Mouse (Mus musculus) mouse embryonic stem cell (cell line): ENCODE measurements around the gene Magi3.

Experiments
- in situ Hi-C, 2 experiments: fragments of 300-500 bp; cut with MboI; formaldehyde crosslinking; loops; 1 replicate in 1 of 2; 3 replicates in 1 of 2; pipeline ENCODE4 v1.14.3; 2019 to 2020; ENCODE audit warnings: low sequenced_read_pairs in 2 of 2, low pct_unique_long_range_greater_than_20kb in 1 of 2, mixed read lengths in 1 of 2; ENCODE audit not compliant: unreplicated experiment in 1 of 2

Magi3 gene

DNA sequence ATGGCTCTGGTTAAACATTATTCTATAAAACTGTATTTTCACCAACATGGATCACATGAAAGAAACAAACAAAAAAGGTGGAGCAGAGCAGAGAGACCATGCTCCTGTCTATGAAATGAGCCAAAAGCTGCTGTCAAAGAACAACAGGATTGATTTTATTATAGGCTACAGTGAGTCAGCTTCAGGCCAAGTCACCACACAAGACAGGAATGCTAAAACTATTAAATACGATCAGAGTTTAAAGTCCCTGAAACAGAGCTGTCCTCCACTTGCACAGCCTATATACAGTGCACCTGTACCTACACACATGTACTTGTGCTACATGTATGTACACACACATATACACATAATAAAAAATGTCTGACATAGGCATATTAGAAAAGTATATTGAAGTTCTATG lies 138.1 kb downstream of the Magi3 start:
- in situ Hi-C loops, result no loop called here

DNA sequence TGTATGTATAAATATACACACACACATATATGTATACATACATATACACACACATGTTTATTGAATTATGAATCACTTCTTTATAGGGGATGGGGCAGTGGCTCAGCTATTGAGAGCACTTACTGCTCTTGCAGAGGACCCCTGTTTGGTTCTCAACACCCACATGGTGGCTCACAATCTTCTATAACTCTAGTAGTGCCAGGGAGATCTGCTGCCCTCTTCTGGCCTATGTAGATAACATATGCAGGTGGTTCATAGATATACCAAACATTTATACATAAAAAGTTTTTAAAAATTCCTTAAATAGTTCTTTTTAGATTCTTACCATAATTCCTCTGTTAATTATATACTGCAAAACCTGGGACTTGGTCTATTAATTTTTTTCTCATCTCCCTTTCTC lies 141.4 kb downstream of the Magi3 start:
- in situ Hi-C loops, result no loop called here

DNA sequence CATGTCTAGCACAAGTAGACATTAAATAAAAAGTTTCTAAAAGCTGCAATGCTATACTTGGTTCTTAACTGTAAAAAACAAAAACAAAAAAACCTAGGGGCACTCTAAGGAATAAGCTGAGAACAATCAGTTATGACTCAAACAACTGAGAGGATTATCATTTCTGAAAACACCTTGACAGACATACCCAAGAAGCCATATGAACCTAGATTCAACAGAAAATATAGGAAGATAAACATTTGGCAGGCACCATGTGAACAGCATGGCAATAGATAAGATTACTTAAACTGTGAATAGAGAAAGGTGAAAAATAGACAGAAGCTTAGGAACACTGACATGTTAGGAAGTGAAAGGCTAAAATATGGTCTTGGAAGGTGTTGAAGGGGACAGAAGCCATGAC lies 150.8 kb downstream of the Magi3 start:
- in situ Hi-C loops, result no loop called here

DNA sequence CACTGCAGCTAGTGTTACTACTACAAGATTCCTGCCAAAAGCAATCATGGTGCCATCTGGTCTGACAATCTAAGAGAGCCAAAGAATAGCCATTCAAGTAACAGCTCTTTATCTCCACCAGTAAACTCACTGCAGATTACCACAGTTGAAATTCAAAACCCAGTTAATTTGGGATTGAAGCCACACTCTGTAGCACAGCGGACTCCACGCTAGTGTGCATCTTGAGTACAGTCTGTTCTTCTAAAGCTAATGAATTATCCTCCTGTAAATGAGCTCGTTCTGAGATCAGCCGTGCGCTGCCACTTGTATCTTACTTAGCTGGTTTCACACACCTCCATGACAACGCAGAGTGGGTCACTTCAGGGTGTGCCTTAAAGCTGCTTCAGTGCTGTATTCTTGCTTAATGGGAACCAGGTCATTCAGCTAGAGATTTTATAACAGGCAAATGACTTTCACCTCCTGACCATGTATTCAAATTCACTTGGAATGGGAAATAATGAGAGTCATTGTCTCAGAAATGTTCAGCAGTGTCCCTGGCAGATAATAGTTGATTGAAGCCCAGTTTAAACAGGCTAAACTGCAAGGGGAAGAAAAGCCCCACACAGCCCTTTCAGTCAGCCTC lies 161.1 kb downstream of the Magi3 start:
- in situ Hi-C loops, result no loop called here

DNA sequence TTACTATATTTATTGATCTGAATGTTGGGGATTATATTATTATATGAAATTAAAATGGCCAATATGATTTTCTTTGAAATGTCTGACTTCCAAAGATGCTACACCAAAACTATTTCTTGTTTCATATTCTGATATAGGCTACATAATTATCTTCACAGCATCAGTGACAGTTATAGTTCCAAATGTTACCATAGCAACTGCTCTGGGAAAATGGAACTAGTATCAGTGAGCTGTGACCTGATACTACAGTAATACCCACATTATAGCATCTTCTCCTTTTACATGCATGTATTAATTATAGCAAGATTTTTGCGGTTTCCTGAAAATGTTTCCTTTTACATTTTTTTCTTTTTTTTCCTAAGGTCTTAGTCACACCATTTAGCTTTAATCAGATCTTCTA lies 187.4 kb downstream of the Magi3 start:
- in situ Hi-C loops, result no loop called here

DNA sequence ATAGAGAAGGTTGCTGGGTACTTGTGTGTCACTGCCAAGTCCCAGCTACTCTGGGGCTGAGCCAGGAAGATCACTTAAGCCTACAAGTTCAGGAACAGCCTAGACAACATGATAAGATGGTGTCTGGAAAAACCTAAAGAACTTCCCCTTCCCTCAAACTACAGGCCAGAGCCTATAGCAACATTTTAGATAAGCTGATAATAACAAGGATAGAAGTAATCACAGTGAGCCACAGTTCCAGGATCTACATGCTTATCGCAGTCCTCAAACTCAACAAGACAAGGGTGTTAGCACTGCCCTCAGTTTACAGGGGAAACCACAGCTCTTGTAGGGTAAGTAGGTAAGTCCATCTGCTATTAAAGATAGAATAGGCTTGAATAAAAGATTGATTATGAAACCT lies 188.1 kb downstream of the Magi3 start:
- in situ Hi-C loops, result no loop called here

DNA sequence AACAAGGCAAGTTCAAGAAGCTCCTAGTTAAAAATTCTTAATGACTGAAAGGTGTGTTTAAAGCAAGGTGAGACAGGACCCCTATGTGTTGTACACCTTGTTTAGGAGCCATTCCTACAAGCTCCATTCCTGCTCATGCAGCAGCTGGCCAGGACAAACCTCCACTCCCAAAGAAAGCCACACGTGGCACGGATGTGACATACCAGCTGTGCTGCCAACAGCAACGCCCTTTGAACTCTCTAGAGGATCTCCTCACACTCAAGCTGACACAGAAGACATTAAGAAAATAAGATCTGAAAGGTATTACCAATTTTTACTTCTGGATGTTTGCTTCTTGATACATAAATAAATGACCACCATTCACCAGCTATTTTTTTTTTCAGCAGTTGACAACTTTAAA lies 193.2 kb downstream of the Magi3 start:
- in situ Hi-C loops, result no loop called here

DNA sequence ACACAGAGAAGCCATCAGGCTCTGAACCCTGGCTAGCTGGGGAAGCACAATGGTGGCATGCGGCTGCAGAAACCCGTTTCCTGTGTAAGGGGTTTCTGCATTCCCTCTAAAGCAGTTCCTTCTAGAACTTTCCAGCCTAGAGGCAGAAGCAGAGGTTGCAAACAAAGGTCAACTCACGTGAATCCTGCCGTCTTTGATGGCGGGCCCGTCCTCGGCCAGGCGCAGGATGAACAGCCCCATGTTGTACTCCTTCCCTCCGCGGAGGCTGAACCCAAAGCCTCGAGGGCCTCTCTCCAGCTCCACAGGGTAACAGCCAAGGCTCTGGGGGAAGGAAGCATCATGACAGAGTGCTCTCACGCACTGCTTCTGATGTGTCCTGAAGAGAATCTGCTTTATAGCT lies 200.1 kb downstream of the Magi3 start:
- in situ Hi-C loops, result no loop called here

DNA sequence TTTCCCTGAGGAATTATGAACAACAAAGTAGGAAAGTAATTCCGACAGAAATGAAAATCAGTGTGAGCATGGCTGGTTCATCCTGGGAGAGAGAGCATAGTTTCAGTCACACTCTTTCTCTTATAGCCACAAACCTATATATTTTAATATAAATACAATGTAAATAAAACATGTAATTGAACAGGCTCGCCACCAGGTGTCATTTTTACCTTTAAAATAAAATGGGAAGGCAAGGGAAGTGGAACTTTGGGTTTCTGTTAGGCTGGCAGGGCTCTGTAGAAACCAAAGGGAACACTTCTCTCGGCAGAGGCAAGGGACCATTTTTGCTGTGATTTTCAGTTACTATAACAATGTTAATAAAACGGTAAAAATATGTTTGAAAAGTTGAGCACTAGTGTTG lies 200.7 kb downstream of the Magi3 start:
- in situ Hi-C loops, result loop anchor here in 1 of 2 experiments (10.0 kb wide), 1 partner anchor 425 kb away; no protein-coding TSS in a partner anchor

DNA sequence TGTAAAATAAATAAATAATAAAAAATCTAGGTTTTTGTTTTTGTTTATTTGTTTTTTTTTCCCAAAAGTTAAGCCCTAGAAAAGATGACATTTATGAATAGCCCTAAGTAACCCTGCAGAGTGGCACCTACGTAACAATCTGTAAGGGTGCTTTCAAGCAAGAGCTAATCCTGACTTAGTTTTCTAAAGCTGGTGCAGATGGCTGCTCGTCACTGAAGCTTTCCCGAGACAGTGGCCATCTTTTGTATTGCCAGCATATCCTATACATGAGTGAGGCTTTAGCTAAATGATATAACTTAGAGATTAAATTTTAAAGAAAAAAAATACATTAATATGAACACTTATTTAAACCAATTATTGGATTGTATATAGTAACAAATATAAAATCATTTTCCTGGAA lies 202.2 kb downstream of the Magi3 start:
- in situ Hi-C loops, result loop anchor here in 1 of 2 experiments (10.0 kb wide), 1 partner anchor 427 kb away; no protein-coding TSS in a partner anchor

DNA sequence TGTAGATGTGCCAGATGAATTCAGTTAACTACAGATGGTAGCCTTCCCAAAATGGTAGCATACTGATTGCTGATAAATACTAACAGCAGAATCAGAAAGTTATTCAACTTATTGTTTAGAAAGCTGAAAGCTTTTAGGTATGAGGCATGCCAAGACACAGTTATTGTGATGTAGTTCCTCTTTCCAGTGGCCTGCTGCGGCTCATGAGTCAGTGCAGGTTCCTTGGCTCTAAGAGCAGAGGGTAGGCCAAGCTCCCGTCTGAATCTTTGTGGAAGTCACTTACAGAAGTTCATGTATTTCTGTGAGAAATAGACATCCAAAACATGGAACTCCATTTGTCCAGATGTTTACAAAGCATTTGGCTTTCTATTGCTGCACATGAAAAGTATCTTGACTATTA lies 208.2 kb downstream of the Magi3 start:
- in situ Hi-C loops, result loop anchor here in 1 of 2 experiments (10.0 kb wide), 1 partner anchor 433 kb away; no protein-coding TSS in a partner anchor

DNA sequence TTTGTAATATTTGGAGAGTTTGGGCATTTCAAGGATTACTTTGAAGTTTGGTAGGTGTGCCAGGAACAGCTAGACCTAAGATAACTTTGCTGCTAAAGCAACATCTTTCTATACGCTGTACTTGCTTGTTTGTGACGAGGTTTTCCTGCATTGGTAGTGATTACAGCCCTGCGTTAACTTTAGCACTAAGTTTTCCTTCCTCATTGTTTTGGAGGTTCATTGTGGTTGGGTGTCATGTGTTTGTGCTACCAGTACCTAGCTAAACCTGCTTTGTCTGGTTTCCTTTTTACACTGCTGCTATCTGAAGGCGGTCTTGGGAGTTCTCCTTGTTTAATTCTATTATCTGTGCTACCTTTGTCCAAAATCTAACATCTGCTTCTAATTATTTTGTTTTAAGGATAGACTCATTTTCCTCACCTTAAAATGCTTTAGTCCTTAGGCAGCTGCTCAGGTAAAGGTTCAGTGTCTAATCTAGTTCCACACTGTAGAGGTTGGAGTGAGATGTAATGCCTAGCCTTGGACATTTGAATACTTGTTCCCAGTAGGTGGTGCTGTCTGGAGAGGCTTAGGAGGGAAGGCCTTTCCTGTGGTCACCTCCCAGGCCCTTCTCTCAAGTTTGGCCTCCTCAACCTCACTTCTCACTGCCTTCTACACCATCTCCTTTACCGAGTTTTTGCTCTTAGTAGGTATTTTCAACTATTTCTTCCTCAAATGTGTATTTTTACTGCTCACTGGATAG lies 210.1 kb downstream of the Magi3 start:
- in situ Hi-C loops, result loop anchor here in 1 of 2 experiments (10.0 kb wide), 1 partner anchor 435 kb away; no protein-coding TSS in a partner anchor

DNA sequence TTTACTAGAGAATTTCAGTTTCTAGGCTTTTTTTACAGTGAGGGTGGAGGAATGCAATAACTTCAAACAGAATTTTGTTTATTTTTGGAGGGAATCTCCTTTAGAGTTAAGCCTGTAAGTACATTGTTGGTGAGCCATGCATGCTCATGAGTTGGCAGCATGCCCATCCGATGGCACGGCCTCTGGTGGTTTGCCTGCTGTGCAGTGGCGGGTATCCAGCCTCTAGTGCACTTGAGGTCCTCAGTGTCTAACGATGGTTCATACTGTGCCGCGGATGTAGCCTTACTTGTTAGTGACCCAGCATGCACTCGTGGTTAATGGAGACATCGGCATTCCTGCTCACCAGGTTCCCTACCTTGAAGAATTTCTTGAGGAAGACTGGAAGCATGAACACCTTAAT lies 212.7 kb downstream of the Magi3 start:
- in situ Hi-C loops, result no loop called here

DNA sequence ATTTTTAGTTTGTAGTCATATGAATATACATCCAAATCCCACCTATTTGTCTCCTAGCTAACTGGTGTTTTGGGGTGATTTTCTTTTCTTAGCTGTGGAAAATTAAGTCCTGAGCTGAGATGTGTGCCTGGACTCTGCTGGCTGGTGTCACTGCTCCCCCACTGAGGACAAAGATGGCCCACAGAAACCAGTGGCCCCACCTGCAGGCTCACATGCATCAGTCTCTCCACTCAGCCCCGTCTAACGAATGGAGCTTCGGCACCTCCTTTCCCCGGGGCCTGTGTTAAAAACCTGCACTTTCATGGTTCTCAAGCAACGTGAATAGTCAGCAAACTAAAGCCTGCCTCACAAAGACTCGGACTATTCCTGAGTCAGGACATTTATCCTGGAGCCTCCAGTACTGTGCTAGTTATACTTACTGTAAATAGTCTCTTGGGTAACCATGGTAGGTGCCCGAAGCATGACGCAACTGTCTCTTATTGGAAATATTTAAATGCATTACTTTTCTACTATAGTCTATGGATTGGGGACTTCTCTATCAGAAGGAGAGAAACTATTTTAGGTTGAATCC lies 213.2 kb downstream of the Magi3 start:
- in situ Hi-C loops, result no loop called here

DNA sequence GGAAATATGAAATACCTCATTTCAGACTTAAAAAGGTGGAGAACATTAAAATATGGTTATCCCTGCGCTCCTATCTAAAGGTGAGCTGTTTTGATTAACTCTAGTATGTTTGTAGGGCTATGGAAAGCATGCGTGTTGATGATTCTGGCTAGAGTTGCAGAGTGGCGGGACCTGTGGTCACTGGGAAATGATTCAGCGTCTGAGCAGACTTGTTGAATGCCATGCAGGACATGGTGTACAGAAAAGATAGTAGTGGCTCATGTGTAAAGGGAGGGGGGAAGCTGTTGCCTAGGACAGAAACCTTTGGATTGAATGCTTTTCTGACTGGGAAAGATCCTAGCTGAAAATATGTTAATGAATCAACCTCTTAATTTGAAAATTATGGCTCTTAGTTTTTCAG lies 221.4 kb downstream of the Magi3 start:
- in situ Hi-C loops, result no loop called here

DNA sequence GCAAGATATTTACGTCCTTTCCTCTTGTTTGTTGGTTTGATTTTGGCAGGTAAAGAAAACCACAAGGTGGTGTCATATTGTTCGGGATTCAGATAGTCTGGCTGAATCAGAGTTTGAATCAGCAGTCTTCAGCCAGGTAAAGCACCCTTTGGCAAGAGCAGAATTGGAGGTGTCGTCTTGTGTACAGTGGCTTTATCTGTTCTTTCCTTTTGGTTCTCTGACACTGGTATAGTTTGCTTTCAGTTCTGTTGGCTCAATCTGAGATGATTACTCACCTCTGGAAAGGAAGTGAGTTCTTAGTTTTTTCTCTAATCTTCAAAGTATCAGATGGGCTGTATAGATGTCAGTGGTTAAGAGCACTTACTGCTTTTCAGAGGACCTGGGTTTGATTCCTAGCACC lies 228.9 kb downstream of the Magi3 start:
- in situ Hi-C loops, result no loop called here

DNA sequence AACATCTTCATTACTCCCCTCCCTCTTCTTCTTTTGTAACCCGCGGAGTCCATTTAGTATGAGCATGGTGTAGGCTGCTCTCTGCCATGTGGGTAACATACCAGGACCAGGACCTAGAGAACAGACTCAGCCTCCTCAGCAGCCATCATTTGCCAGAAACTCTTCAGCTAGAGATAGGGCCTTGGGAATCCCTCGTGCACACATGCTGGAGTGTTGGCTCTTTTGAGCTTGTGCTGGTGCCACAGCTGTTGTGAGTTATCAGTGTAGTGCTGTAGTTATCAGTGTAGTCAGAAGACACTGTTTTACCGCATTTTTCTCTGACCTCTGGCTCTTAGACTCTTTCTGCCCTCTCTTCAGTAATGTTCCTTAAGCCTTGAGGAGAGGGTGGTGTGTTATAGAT lies 230.8 kb downstream of the Magi3 start:
- in situ Hi-C loops, result no loop called here

DNA sequence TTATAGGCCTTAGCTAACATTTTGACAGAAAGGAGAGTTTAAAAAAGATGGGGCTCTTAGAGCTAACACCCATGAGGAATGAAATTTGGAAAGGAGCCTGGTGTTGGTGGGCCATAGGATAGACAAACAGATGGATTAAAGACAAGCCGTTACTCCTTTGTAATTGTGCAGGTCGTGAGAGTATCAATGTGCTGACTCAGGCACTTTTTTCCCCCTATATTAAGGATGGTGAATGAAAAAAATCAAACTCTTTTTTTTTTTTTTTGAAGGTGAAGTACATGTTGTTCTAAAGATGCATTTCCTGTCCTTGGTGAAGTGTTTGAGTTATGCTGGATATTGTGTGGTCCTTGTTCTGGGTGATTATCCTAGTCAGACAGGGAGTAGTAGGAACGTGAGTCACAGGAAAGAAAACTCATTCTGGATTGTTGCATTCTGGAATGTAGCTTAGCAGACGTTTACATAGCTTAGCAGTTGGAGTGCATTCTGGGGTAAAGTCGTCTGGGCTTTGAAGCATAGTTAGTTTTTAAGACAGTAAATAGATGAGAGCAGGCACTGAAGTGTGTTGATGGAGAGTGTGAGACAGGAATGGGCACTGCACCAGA lies 232.2 kb downstream of the Magi3 start:
- in situ Hi-C loops, result no loop called here

DNA sequence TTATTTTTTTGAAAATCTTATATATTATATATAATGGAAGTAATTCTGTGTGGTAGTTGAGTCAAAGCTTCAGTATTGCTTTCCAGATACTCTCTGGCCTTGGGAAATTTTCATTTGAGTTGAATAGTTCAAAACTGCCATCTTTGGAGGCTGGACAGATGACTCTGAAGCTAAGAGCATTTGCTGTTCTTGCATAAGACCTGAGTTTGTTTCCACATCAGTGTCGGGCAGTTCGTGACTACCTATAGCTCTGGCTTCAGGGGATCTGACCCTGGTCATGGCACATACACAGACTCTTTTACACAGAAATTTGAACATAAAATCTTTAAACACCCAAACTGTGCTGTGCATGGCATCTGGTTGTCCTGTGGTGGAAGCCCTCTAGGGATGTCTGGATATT lies 235.0 kb downstream of the Magi3 start:
- in situ Hi-C loops, result no loop called here
